In genomic region chr10:77978351-77979350, GRCm38 (mm10) we compare ENCODE assay signal across 8 mouse cellular contexts. TPM values are rescaled to one million over a fixed set of nuclear protein-coding genes. Genes with fewer than 3 reads are reported as not detected.
DNase-seq lines count a peak whose midpoint lies in the region; ATAC-seq lines count a peak whose summit lies in the region.

Gene 1810043G02Rik, plus strand, starts transcription at chr10:77978524.

- DNase-seq in adrenal gland, adult (ENCODE audit: inconsistent age in 2 of 2, low spot score in 1 of 2), result peak; percentile 99 to 100
- peak; percentile 98 for DNase-seq in embryo, embryonic 10.5 days (ENCODE audit: low spot score)
- peak; percentile 100 for DNase-seq in gastrocnemius, postnatal 14 days
- DNase-seq in left cerebral cortex, postnatal 10 days (ENCODE audit: extremely low spot score in 1 of 2, low spot score in 2 of 2), result peak; percentile 96 to 100
- peak; percentile 100 for DNase-seq in right cerebral cortex, postnatal 25 days
- DNase-seq in urinary bladder, postnatal 4 days (ENCODE audit: low spot score in 2 of 2), result peak; percentile 99

- ATAC-seq in inflammation-experienced regulatory T-cells, adult 6 months, result peak; percentile 97
- peak; percentile 98 for ATAC-seq in megakaryocyte-erythroid progenitor cell, adult 5-6 weeks (replicated peaks; ENCODE audit: low FRiP score, low TSS enrichment, poor library complexity, severe bottlenecking)

- intact Hi-C loops in gastrocnemius, postnatal 14 days (cut with DNase I; ENCODE audit: low total_unique reads), result no loop called here
- intact Hi-C loops in left cerebral cortex, postnatal 10 days (cut with DNase I), result loop anchor here (10.0 kb wide), 1 partner anchor 354 kb away; the partner anchor contains the start of gene Ube2g2

RNA-seq across cellular contexts. Expression of gene 1810043G02Rik, which starts in this region (rescaled TPM):
- total RNA-seq in gastrocnemius, postnatal 14 days (2021), result 1 to 10 TPM; 3.7 to 4.6 TPM
- 1 to 10 TPM; 5.9 to 9.5 (median 7.7) TPM for polyA plus RNA-seq in inflammation-experienced regulatory T-cells, adult 6 months (2017; shearing (Covaris generic))
- total RNA-seq in left cerebral cortex, postnatal 10 days (2021), result 10 to 100 TPM; 31.9 to 37.4 TPM
- 6.0 and 18.0 TPM in 2 replicates for total RNA-seq in megakaryocyte-erythroid progenitor cell, adult 5-6 weeks (2014; fragmentation: Nextera tagmentation)
- total RNA-seq in megakaryocyte-erythroid progenitor cell, adult 5-6 weeks (2017), result 5.2 and 10.6 TPM in 2 replicates

Comparison
In these comparisons a context has a peak if more than half of its experiments do, and no peak if none do; other contexts are left out.
1. Peak in every context shown above with its lines: DNase-seq and ATAC-seq.